Mouse (Mus musculus) heart, adult 11 months (tissue): ENCODE data around the gene Rhbdl3.

ENCODE experiments used
- DNase-seq: peaks from one replicate; pipeline ENCODE4 v3.0.0; 2022

The Rhbdl3 gene

DNA sequence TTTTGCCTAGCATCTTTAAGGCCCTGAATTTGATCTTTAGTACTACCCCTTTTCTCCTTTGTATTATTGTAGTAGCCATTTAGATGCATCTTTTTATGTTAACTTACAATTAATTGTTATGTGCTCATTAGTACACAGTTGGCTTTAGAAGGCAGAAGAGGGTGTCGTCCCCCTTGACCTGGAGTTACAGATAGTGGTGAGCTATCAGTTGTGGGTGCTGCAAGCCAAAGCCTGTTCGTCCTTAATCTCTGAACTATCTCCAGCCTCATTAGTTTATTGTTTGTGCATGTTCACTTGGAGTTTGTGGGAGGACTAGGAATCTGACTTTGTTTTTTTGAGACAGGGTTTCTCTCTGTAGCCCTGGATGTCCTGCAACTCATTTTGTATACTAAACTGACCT lies 86.1 kb downstream of the Rhbdl3 start:
- DNase-seq = no peak

DNA sequence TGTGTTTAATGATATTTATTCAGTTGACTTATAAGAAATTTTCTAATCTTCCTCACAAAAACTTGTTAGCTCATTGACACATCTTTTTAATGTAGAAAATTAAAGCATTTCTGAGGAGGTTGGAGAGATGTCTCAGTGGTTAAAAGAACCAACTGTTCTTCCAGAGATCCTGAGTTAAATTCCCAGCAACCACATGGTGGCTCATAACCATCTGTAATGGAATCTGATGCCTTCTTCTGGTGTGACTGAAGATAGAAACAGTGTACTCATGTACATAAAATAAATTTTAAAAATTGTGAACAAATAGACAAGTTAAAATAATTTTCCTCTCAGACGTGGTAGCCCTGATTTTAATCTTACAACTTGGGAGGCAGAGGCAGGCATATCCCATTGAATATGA lies 89.2 kb downstream of the Rhbdl3 start:
- DNase-seq = no peak

DNA sequence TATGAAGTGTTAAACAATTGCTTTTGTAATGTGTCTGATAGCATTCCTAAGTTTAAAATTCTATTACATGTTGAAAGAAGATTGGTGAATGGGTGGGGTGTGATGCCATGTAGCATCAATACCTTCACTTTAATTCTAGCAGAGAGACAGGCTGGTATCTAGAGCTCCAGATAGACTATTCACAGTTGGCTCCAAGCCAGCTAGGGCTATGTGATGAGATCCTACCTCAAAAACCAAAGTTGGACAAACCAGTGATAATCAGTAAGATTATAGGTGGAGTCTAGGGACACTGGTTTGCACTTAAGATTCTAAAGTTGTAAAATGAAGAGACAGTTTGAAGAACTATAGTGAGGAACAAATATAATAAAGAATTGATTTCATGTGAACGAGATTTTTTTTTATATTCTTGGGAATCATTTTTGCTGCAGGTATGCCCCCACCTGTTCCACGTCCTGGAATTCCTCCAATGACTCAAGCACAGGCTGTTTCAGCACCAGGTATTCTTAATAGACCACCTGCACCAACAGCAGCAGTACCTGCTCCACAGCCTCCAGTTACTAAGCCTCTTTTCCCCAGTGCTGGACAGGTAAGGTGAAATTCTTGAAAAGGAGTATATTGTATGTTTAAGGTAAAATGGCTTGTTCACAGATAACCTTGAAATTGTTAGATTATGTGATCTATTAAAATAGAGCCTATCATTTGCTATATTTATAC lies 90.9 kb downstream of the Rhbdl3 start:
- DNase-seq = peak; percentile 68

DNA sequence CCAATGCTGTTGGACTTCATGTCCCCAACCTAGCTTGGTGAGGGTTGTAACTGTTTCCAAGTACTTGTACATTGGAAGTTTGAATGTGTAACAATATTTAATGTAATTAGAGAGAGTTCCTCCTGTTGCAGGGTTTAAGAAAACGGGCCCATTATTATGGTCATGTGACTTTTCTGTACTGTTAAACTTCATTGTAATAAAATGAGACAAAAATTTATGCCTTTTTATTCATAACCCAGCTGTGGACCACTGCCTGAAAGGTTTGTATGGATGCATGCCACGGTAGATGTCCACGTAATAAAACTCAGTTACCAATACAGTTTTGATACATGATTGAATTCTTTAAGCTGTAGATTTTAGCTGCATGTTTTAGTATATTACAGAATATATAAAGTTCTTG lies 95.2 kb downstream of the Rhbdl3 start:
- no peak for DNase-seq

DNA sequence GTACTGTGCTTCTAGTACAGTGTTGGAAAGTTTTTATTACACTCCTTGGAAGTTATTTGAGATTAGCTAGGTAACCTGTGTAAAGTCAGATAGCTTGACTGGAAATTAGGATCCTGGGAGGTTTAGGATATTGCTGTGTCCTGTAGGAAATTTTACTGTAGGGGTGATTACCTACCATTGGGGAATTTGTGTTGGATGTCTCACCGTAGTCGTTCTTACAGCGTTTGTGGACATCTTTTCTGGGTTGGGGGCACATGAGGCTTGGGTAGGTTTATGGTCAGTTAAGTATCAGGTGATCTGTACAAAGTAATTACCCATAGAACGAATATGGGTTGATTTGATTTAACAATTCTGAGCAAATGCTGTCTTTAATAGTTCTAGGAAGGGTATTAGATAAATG lies 95.9 kb downstream of the Rhbdl3 start:
- no peak for DNase-seq
